Mouse (Mus musculus): ENCODE data around the gene Cpt1c.

DNA sequence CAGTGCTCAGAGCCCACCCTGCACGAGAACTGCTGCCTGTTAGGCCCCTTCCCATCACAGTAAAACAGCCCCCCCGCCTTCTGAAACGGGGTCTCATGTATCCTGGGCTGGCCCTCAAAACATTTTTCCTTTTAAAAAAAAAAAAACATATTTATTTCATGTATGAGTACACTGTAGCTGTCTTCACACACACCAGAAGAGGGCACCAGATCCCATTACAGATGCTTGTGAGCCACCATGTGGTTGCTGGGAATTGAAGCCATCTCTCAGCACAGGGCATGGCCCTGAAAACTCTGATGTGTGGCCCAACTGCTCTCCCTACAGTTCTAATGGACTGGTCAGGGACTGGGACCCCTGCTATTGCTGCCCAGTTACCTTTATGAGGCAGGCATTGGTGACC lies 3.6 kb upstream of the Cpt1c start:
- TF ChIP-seq POLR2A (IDR thresholded peaks at IDR 0.05; ENCODE audit: low read depth, low read length) (no peak), CTCF (conservative IDR thresholded peaks at IDR 0.05; ENCODE audit: insufficient read depth, insufficient read length, low read depth, low read length) (no peak)
